Mouse (Mus musculus) liver, postnatal 0 days (tissue): ENCODE data around the gene Il18bp.

Experiments used
- CTCF ChIP-seq: sonication (generic); IDR thresholded peaks from 2 replicates; pipeline ENCODE4 v1.5.1; 2016; ENCODE audit warnings: antibody characterized with exemption, low read depth
- EP300 ChIP-seq: IDR thresholded peaks from 2 replicates; pipeline ENCODE4 v1.6.1; 2016; ENCODE audit warnings: antibody characterized with exemption, low read depth, mild to moderate bottlenecking

DNA sequence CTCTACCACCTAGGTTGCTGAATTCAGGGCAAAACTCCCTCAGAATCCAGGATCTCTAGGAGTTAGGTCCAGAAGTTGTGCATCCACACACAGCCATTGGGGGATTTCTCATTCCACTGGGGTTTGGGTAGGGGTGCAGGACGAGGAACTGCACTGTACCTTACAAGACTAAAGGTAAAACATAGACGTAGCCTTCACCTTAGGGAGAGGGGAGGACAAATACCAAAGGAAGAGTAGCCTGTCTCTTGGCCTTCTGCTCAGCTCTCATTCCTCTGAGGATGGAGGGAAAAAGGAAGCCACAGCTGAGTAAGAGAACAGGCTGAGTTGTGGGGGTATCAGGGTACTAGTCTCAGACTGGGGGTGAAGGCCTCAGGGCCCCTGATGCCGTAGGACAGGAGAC, at the start of gene Il18bp:
- no peak for TF ChIP-seq CTCF
- TF ChIP-seq EP300: no peak
